Mouse (Mus musculus) ES-Bruce4 (cell line): ENCODE measurements around the gene Fam24a.

Experiments
- CTCF ChIP-seq: IDR thresholded peaks from one replicate; pipeline ENCODE4 v1.8.1; 2011; ENCODE audit warnings: low read depth, low read length
- POLR2A ChIP-seq: IDR thresholded peaks from one replicate; pipeline ENCODE4 v1.8.1; 2011; ENCODE audit warnings: low read length; ENCODE audit not compliant: insufficient read depth

GRCm38 (mm10) chr7:131356105-131356504 lies 22.4 kb downstream of the Fam24a start:
- no peak for TF ChIP-seq POLR2A
- no peak for TF ChIP-seq CTCF
